Mouse (Mus musculus): ENCODE data around the gene Adamts9. TPM values are rescaled to one million over a fixed set of nuclear protein-coding genes. Genes with fewer than 3 reads are reported as not detected.

Gene Adamts9
- total and polyA plus RNA-seq, 3 experiments = not detected

DNA sequence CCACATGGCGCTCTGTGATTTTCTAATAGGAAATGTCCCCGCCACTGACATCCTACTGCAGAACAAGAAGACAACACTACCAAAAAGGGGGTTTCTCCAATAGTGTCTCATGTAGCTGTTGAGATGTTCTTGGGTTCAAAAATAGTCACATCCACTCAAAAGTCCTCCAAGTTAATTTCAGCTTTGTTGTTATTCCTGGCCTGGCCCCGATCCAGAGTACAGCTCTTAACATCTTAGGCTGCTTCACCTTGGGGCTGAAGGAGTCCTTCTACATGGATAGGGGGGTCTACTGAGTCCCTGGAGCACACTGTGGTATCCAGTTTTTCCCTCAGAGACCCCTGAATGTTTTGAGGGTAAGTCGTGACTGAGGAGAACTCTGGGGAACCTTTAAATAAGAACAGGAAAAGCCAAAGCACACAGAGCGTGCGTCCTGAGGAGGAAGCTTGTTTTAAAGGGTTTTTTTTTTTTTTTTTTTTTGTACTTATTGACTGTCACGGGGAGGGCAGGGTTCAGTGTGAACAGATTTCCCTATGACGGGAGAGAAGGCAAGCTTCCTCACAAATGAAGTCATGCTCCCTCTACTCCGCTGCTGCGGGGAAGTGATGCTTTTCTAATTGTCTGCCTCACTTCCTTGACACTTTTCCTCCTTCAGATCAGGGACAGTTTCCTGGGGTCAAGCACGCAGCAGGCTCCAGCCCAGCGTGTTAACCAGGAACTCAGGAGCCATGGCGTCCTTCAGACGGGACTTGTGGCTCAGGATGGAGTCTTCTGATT lies 44.7 kb upstream of the Adamts9 start:
- Histone ChIP-seq H3K4me3 (replicated peaks in 1 of 3; ENCODE audit: low read depth in 2 of 3, low read length in 2 of 3, poor library complexity in 1 of 3) (no peak overlapping the region), H3K9me3 (replicated peaks; ENCODE audit: low read length) (peaks cover 72% of the 10 kb centered on the region), H3K27me3 (replicated peaks) (no peaks in the 10 kb centered on the region), H3K79me2 (replicated peaks; ENCODE audit: control insufficient read depth, extremely low read depth, insufficient read depth, poor library complexity, severe bottlenecking) (no peaks in the 10 kb centered on the region), H3K4me1 (ENCODE audit: control insufficient read depth in 1 of 2, insufficient read depth in 2 of 2) (no peaks in the 10 kb centered on the region), H3K27ac (ENCODE audit: insufficient read depth, low read depth) (no peak overlapping the region), H3K9ac (ENCODE audit: insufficient read depth, low read depth) (no peak overlapping the region), H3K4me2 (ENCODE audit: insufficient read depth, low read depth, poor library complexity, severe bottlenecking) (no peak overlapping the region), H3K36me3 (replicated peaks in 1 of 2; ENCODE audit: control insufficient read depth in 1 of 2, insufficient read depth in 1 of 2, low read length in 1 of 2) (no peaks in the 10 kb centered on the region)
- TF ChIP-seq RAD21 (IDR thresholded peaks at IDR 0.05; ENCODE audit: low read depth, low read length) = no peak
- TF ChIP-seq CHD1 (IDR thresholded peaks at IDR 0.05; ENCODE audit: low read depth, low read length) = no peak
- TF ChIP-seq JUN (IDR thresholded peaks at IDR 0.05; ENCODE audit: insufficient read depth, low read depth, low read length) = no peak
- no peak for TF ChIP-seq ZC3H11A (IDR thresholded peaks at IDR 0.05; ENCODE audit: low read depth, low read length)
- no peak for TF ChIP-seq MYC (IDR thresholded peaks at IDR 0.05; ENCODE audit: low read depth, low read length)
- dilution Hi-C loops (cut with MboI; ENCODE audit: extremely low pct_ligation_motif_present, extremely low pct_unique_long_range_greater_than_20kb, low sequenced_read_pairs) (no loop called here), in situ Hi-C loops (cut with MboI; ENCODE audit: low pct_ligation_motif_present, low pct_unique_long_range_greater_than_20kb, low sequenced_read_pairs) (no loop called here)
- DNase-seq (ENCODE audit: extremely low read depth) = no peak

DNA sequence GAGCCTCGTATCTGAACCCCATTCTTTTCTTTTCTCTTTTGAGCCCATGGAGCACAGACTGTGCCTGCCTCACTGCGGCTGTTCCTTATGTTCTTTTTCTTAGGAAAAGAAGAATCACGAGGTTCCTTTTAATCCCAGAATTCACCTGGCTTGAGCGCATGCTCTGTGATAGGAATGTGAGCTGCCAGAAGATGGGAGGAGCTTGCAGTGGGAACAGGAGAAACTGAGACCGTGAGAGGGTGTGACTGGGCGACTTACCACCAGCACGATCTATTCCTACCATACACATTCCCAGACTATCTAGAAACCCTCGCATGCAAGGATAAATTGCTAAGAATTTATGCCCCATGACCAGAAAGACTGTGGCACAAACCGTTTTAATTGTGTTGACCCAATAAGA lies 44.1 kb upstream of the Adamts9 start:
- TF ChIP-seq EP300 (IDR thresholded peaks at IDR 0.05; ENCODE audit: low read length) = no peak

DNA sequence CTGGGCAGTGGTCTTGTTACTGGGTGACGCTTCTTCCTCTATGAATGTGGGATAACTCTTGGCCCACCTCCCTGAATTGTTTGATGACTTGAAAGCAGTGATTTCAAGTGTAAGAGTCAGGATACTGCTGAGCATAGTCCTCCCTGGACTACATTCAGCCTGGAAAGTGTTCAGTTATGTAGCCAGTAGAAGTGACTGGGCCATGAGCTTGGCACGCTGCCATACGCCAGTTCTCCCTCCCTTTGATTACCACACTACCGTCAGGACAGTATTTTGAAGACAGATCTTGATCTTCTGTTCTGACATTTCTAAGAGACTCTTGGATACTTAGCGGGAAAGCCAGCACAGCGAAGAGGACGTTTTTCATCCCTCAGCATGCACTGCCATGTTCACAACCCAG lies 40.1 kb upstream of the Adamts9 start:
- dilution Hi-C loops (cut with MboI; ENCODE audit: extremely low pct_ligation_motif_present, extremely low pct_unique_long_range_greater_than_20kb, low sequenced_read_pairs) = no loop called here
- no peak overlapping the region for H3K4me3 ChIP-seq (replicated peaks in 1 of 3; ENCODE audit: low read depth in 2 of 3, low read length in 2 of 3, poor library complexity in 1 of 3)
- H3K9ac ChIP-seq (ENCODE audit: insufficient read depth, low read depth) = no peak overlapping the region
- TF ChIP-seq POLR2AphosphoS2 (IDR thresholded peaks at IDR 0.05; ENCODE audit: low read depth, low read length) (no peak), JUN (IDR thresholded peaks at IDR 0.05; ENCODE audit: insufficient read depth, low read depth, low read length) (no peak), TCF12 (IDR thresholded peaks at IDR 0.05; ENCODE audit: low read depth, low read length) (no peak), BHLHE40 (IDR thresholded peaks at IDR 0.05; ENCODE audit: low read depth, low read length) (no peak), MAX (IDR thresholded peaks at IDR 0.05; ENCODE audit: low read length) (no peak), ETS1 (conservative IDR thresholded peaks at IDR 0.05; ENCODE audit: low read depth, low read length) (no peak)
- no peaks in the 10 kb centered on the region for H3K4me1 ChIP-seq (ENCODE audit: control insufficient read depth in 1 of 2, insufficient read depth in 2 of 2)
- DNase-seq (ENCODE audit: extremely low read depth) = no peak
- no peak overlapping the region for H3K27ac ChIP-seq (ENCODE audit: insufficient read depth, low read depth)
- no peak overlapping the region for H3K4me2 ChIP-seq (ENCODE audit: insufficient read depth, low read depth, poor library complexity, severe bottlenecking)
- H3K36me3 ChIP-seq (replicated peaks in 1 of 2; ENCODE audit: control insufficient read depth in 1 of 2, insufficient read depth in 1 of 2, low read length in 1 of 2) = no peaks in the 10 kb centered on the region
- in situ Hi-C loops (cut with MboI; ENCODE audit: low pct_ligation_motif_present, low pct_unique_long_range_greater_than_20kb, low sequenced_read_pairs) = no loop called here
- H3K27me3 ChIP-seq (replicated peaks) = no peaks in the 10 kb centered on the region
- peaks cover 64% of the 10 kb centered on the region for H3K9me3 ChIP-seq (replicated peaks; ENCODE audit: low read length)
- H3K79me2 ChIP-seq (replicated peaks; ENCODE audit: control insufficient read depth, extremely low read depth, insufficient read depth, poor library complexity, severe bottlenecking) = no peaks in the 10 kb centered on the region

More for the DNA sequence above, 44.1 kb upstream of the Adamts9 start:
- Histone ChIP-seq H3K27ac (ENCODE audit: insufficient read depth, low read depth) (no peak overlapping the region), H3K36me3 (replicated peaks in 1 of 2; ENCODE audit: control insufficient read depth in 1 of 2, insufficient read depth in 1 of 2, low read length in 1 of 2) (no peaks in the 10 kb centered on the region), H3K79me2 (replicated peaks; ENCODE audit: control insufficient read depth, extremely low read depth, insufficient read depth, poor library complexity, severe bottlenecking) (no peaks in the 10 kb centered on the region), H3K4me2 (ENCODE audit: insufficient read depth, low read depth, poor library complexity, severe bottlenecking) (no peak overlapping the region), H3K4me3 (replicated peaks in 1 of 3; ENCODE audit: low read depth in 2 of 3, low read length in 2 of 3, poor library complexity in 1 of 3) (no peak overlapping the region), H3K9me3 (replicated peaks; ENCODE audit: low read length) (peaks cover 71% of the 10 kb centered on the region), H3K27me3 (replicated peaks) (no peaks in the 10 kb centered on the region), H3K9ac (ENCODE audit: insufficient read depth, low read depth) (no peak overlapping the region), H3K4me1 (ENCODE audit: control insufficient read depth in 1 of 2, insufficient read depth in 2 of 2) (no peaks in the 10 kb centered on the region)
- dilution Hi-C loops (cut with MboI; ENCODE audit: extremely low pct_ligation_motif_present, extremely low pct_unique_long_range_greater_than_20kb, low sequenced_read_pairs) (no loop called here), in situ Hi-C loops (cut with MboI; ENCODE audit: low pct_ligation_motif_present, low pct_unique_long_range_greater_than_20kb, low sequenced_read_pairs) (no loop called here)
- no peak for DNase-seq (ENCODE audit: extremely low read depth)
